Mouse (Mus musculus) liver, embryonic 15.5 days (tissue): ENCODE data around the gene Ppard. TPM values are rescaled to one million over a fixed set of nuclear protein-coding genes. Genes with fewer than 3 reads are reported as not detected.

Experiments
- ATAC-seq: fragments of 200-750 bp; cut with Nextera tagmentation; 2 replicates; pipeline ENCODE4 v1.8.0; 2017; ENCODE audit warnings: moderate number of reproducible peaks, mild to moderate bottlenecking, moderate library complexity; ENCODE audit not compliant: insufficient read depth
- H3K27ac ChIP-seq: fragments of 300-500 bp; sonication (generic); replicated peaks from 2 replicates; pipeline ENCODE4 v1.5.1; 2015; ENCODE audit warnings: mild to moderate bottlenecking, inconsistent platforms
- H3K27me3 ChIP-seq: fragments of 300-500 bp; sonication (generic); 2 replicates; pipeline ENCODE4 v1.6.1; 2015; ENCODE audit warnings: mild to moderate bottlenecking, inconsistent platforms
- H3K36me3 ChIP-seq: fragments of 300-500 bp; sonication (generic); replicated peaks from 2 replicates; pipeline ENCODE4 v1.6.1; 2015; ENCODE audit warnings: moderate library complexity, mild to moderate bottlenecking, inconsistent platforms
- H3K4me1 ChIP-seq: fragments of 300-500 bp; sonication (generic); replicated peaks from 2 replicates; pipeline ENCODE4 v1.6.1; 2015; ENCODE audit warnings: inconsistent platforms
- H3K4me2 ChIP-seq: fragments of 300-500 bp; sonication (generic); 2 replicates; pipeline ENCODE4 v1.6.1; 2015; ENCODE audit warnings: moderate library complexity, mild to moderate bottlenecking, inconsistent platforms
- H3K4me3 ChIP-seq: fragments of 300-500 bp; sonication (generic); replicated peaks from 2 replicates; pipeline ENCODE4 v1.5.1; 2015; ENCODE audit warnings: mild to moderate bottlenecking, inconsistent platforms
- H3K9ac ChIP-seq: fragments of 300-500 bp; sonication (generic); 2 replicates; pipeline ENCODE4 v1.6.1; 2015; ENCODE audit warnings: moderate library complexity, mild to moderate bottlenecking, inconsistent platforms
- H3K9me3 ChIP-seq: fragments of 300-500 bp; sonication (generic); replicated peaks from 2 replicates; pipeline ENCODE4 v1.6.1; 2016; ENCODE audit warnings: inconsistent platforms
- WGBS: fragments of 180-500 bp; shearing (Covaris S2); methylation state at CpG from one replicate; pipeline ENCODE4 v1.1.7; 2015; ENCODE audit warnings: mixed read lengths; ENCODE audit not compliant: insufficient replicate concordance; 5-methylcytosine and 5-hydroxymethylcytosine counted together
- polyA plus RNA-seq: library from polyadenylated mRNA; unstranded; fragments of >200 nt; fragmentation: Nextera tagmentation; extraction: Ambion mirVana; gene quantifications from 2 replicates; pipeline ENCODE4 v1.2.1, GENCODE M21; 2015

Ppard gene
- polyA plus RNA-seq, 1 experiment from 2014 or later, result 0.89 TPM

- no peaks in the 10 kb centered on the region for H3K9me3 ChIP-seq
- H3K4me2 ChIP-seq, result no peak overlapping the region; the same call in 1 of the 2 replicates
- H3K27ac ChIP-seq, result no peak overlapping the region
- peaks cover 38% of the 10 kb centered on the region for H3K4me1 ChIP-seq
- H3K4me3 ChIP-seq, result no peak overlapping the region
- H3K9ac ChIP-seq, result no peak overlapping the region
- H3K36me3 ChIP-seq, result peaks cover 9% of the 10 kb centered on the region; the same call in 1 of the 2 replicates
- H3K27me3 ChIP-seq, result 0 out of 2 replicates have a peak, but pooled peaks cover 6% of the 10 kb centered on the region
- WGBS, result 86% methylated on average over 10 of the region's 10 CpGs
- no peak for ATAC-seq
These were observed 7.9 kb upstream of the Ppard start for GRCm38 (mm10) chr17:28224615-28225014.

GRCm38 (mm10) chr17:28226014-28226413 is 6.5 kb upstream of the Ppard start:
- ATAC-seq, result peak; percentile 16; the same call in 1 of the 2 replicates
- Histone ChIP-seq H3K4me1 (peaks cover 38% of the 10 kb centered on the region), H3K4me3 (no peak overlapping the region), H3K36me3 (peaks cover 9% of the 10 kb centered on the region; the same call in 1 of the 2 replicates), H3K9me3 (no peaks in the 10 kb centered on the region), H3K9ac (no peak overlapping the region), H3K4me2 (peak overlapping the region; percentile 41), H3K27ac (no peak overlapping the region), H3K27me3 (0 out of 2 replicates have a peak, but pooled peaks cover 6% of the 10 kb centered on the region)
- 21% methylated on average over 21 of the region's 21 CpGs for WGBS

DNA sequence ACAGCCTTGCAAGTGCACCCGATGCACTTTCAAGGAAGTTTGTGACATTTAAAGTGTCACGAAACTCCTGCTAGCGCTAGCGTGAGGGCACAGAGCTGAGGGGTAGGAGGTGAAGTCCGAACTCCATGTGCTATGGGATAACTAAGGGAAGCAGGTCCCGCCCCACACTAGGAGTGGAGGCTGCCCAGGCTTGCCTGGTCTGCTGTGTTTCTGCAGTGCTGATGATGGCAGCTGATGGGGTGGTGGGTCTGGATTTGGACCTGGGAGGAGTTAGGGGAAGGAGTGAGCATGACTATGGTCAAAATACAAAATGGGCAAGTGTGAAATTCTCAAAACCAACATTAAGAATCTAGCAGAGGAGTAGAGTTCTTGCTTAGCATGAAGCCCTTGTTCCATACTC is 2.0 kb upstream of the Ppard start:
- ATAC-seq, result no peak
- WGBS, result 75% methylated on average over 6 of the region's 6 CpGs
- H3K4me3 ChIP-seq, result no peak overlapping the region
- peaks cover 9% of the 10 kb centered on the region; the same call in 1 of the 2 replicates for H3K36me3 ChIP-seq
- no peak overlapping the region for H3K27ac ChIP-seq
- no peak overlapping the region for H3K9ac ChIP-seq
- no peaks in the 10 kb centered on the region for H3K9me3 ChIP-seq
- peaks cover 43% of the 10 kb centered on the region for H3K4me1 ChIP-seq
- no peak overlapping the region for H3K4me2 ChIP-seq
- H3K27me3 ChIP-seq, result no peaks in the 10 kb centered on the region

- Histone ChIP-seq H3K27me3 (no peaks in the 10 kb centered on the region), H3K9me3 (no peaks in the 10 kb centered on the region), H3K4me1 (peaks cover 43% of the 10 kb centered on the region), H3K36me3 (peaks cover 9% of the 10 kb centered on the region; the same call in 1 of the 2 replicates), H3K4me2 (no peak overlapping the region), H3K9ac (no peak overlapping the region), H3K27ac (no peak overlapping the region), H3K4me3 (no peak overlapping the region)
- ATAC-seq, result no peak
- 78% methylated on average over 18 of the region's 18 CpGs for WGBS
These were observed 1.3 kb upstream of the Ppard start for GRCm38 (mm10) chr17:28231026-28231736.

- peak; percentile 14 for ATAC-seq
- Histone ChIP-seq H3K9me3 (no peaks in the 10 kb centered on the region), H3K27me3 (no peaks in the 10 kb centered on the region), H3K4me2 (peak overlapping the region; percentile 96), H3K27ac (peak overlapping the region; percentile 83), H3K4me3 (peak overlapping the region; percentile 94), H3K9ac (peak overlapping the region; percentile 94), H3K4me1 (peaks cover 60% of the 10 kb centered on the region), H3K36me3 (peaks cover 6% of the 10 kb centered on the region; the same call in 1 of the 2 replicates)
- 1% methylated on average over 17 of the region's 17 CpGs for WGBS
These were observed 711 bp downstream of the Ppard start for GRCm38 (mm10) chr17:28233091-28233731.

DNA sequence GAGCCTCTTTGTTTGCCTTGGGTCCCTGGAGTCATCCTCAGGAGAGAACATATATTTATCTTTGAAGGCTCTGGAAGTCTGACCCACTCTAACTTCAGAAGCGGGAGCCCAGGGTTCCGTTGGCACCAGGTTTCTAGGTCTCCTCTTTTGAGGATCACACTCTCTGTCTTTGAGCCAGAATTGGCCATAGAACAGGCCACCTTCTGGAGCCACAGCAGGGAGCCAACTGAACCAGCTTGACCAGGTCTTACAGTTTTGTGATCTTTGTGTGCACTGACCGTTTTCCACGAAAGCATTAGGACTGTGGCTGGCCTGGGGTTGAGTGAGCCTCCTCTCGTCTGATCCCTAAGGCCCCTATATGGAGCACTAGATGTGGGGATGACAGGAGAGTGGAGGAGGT is 2.1 kb downstream of the Ppard start:
- Histone ChIP-seq H3K9me3 (no peaks in the 10 kb centered on the region), H3K27me3 (no peaks in the 10 kb centered on the region), H3K27ac (no peak overlapping the region), H3K4me3 (no peak overlapping the region), H3K4me2 (peak overlapping the region; percentile 96; the same call in 1 of the 2 replicates), H3K4me1 (peaks cover 74% of the 10 kb centered on the region), H3K36me3 (0 out of 2 replicates have a peak, but pooled peaks cover 10% of the 10 kb centered on the region), H3K9ac (no peak overlapping the region)
- no peak for ATAC-seq
- 81% methylated on average over 5 of the region's 5 CpGs for WGBS

DNA sequence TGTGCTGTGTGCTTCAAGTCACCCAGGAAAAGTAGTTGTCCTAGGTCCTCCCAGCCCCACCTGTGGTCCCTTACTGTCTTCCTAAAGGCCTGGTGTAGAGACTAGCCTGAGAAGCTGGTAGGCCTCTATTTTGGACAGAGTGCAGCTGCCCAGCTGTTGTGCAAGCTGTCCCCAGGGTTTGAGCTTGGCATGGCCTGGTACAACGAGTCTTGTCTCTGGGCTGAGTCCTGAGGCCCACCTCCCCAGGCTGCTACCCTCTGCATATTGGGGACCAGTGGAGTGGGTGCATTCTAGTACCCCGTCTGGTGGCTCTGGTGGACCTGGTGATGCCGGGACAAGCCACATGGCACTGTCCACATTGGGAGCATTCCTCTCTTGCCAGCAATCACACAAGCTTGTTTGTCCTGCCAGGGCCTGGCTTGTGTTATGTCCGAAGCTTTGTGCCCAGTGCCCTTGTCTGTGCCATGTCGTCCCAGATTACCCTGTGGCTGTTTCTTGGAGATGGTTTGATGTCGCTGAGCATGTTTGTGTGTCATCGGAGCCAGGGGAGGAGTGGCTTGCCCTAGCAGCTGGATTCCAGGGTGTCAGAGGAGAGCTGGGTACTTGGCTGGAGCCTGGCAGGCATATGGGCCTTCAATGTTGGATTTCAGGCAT is 3.6 kb downstream of the Ppard start:
- no peak overlapping the region for H3K4me3 ChIP-seq
- no peak for ATAC-seq
- H3K4me1 ChIP-seq, result peaks cover 81% of the 10 kb centered on the region
- H3K4me2 ChIP-seq, result peak overlapping the region; percentile 52
- WGBS, result 76% methylated on average over 7 of the region's 7 CpGs
- H3K27me3 ChIP-seq, result no peaks in the 10 kb centered on the region
- peaks cover 23% of the 10 kb centered on the region for H3K36me3 ChIP-seq
- H3K9me3 ChIP-seq, result no peaks in the 10 kb centered on the region
- peak overlapping the region; percentile 8; the same call in 1 of the 2 replicates for H3K9ac ChIP-seq
- peak overlapping the region; percentile 68 for H3K27ac ChIP-seq

DNA sequence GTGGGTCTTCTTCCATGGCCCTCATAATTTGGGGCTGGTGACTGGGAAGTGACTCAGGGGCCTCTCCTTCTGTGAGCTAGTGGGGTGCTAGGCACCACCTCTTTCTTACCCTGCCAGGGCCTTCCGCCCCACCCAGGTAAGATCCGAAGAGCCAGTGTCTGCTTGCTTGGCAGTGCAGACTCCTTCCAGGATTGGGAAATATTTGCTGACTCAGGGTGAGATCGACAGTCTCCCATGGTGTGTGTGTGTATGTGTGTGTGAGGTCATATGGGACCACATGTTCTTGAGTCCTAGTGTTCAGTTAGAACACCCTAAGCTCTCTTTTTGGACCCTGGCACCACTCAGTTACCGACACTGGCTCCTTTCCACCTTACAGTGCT is 4.1 kb downstream of the Ppard start:
- H3K4me3 ChIP-seq, result no peak overlapping the region
- peak overlapping the region; percentile 68 for H3K27ac ChIP-seq
- H3K4me2 ChIP-seq, result peak overlapping the region; percentile 52
- WGBS, result 59% methylated on average over 4 of the region's 4 CpGs
- ATAC-seq, result 0 out of 2 replicates have a peak, but pooled peaks have one; percentile 17
- peaks cover 81% of the 10 kb centered on the region for H3K4me1 ChIP-seq
- H3K9me3 ChIP-seq, result no peaks in the 10 kb centered on the region
- H3K27me3 ChIP-seq, result no peaks in the 10 kb centered on the region
- H3K36me3 ChIP-seq, result peaks cover 28% of the 10 kb centered on the region
- H3K9ac ChIP-seq, result peak overlapping the region; percentile 8; the same call in 1 of the 2 replicates

GRCm38 (mm10) chr17:28237362-28237761 is 4.9 kb downstream of the Ppard start:
- Histone ChIP-seq H3K9ac (0 out of 2 replicates have a peak overlapping the region, but pooled peaks have one; percentile 19), H3K4me1 (peaks cover 75% of the 10 kb centered on the region), H3K27ac (peak overlapping the region; percentile 68), H3K9me3 (no peaks in the 10 kb centered on the region), H3K4me3 (0 out of 2 replicates have a peak overlapping the region, but pooled peaks have one; percentile 11), H3K27me3 (no peaks in the 10 kb centered on the region), H3K4me2 (peak overlapping the region; percentile 52), H3K36me3 (peaks cover 35% of the 10 kb centered on the region)
- ATAC-seq, result no peak
- 59% methylated on average over 5 of the region's 5 CpGs for WGBS

DNA sequence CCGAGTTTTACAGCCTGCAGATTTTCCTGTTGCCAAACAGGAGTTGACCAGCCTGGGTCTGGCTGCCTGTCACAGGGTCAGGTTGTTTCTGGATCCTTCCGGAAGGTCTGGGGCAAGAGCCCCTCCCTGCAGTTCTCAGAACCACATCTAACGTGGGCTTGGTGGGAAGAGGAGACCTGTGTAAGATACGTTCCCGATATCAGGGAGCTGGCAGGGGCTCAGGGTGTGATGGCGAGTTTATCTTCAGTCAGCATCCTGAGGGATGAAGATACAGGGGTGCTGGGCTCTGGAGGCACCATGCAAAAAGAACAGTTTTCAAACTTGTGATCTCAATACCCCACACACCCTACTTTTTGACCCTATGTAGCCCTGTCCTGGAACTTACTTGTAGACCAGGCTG is 5.4 kb downstream of the Ppard start:
- H3K4me1 ChIP-seq, result peaks cover 74% of the 10 kb centered on the region
- H3K4me3 ChIP-seq, result 0 out of 2 replicates have a peak overlapping the region, but pooled peaks have one; percentile 11
- ATAC-seq, result peak; percentile 73
- 21% methylated on average over 6 of the region's 6 CpGs for WGBS
- H3K36me3 ChIP-seq, result peaks cover 36% of the 10 kb centered on the region
- H3K9me3 ChIP-seq, result no peaks in the 10 kb centered on the region
- H3K9ac ChIP-seq, result 0 out of 2 replicates have a peak overlapping the region, but pooled peaks have one; percentile 19
- H3K4me2 ChIP-seq, result peak overlapping the region; percentile 52
- H3K27me3 ChIP-seq, result no peaks in the 10 kb centered on the region
- H3K27ac ChIP-seq, result peak overlapping the region; percentile 68

DNA sequence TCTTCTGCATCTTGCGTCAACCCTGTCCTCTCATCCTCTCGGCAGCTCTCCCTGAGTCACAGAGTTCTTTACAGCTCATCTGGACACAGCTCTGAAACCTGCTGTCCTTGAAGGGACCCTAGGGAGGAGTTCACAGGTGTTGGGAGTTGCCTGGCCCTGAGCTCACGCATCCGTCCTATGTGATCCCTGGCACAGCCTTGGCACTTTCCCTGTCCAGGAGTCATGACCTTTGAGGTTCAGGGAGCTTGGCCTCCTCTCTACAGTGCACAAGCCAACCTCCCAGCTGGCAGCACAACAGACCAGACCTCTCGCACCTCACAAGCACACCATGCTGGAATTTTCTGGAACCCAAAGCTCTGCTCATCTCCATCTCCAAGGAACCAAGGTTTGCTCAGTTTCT is 8.3 kb downstream of the Ppard start:
- ATAC-seq, result no peak
- WGBS, result 79% methylated on average over 5 of the region's 5 CpGs
- no peaks in the 10 kb centered on the region for H3K9me3 ChIP-seq
- H3K27me3 ChIP-seq, result no peaks in the 10 kb centered on the region
- no peak overlapping the region for H3K9ac ChIP-seq
- H3K27ac ChIP-seq, result no peak overlapping the region
- H3K36me3 ChIP-seq, result peaks cover 36% of the 10 kb centered on the region
- H3K4me3 ChIP-seq, result no peak overlapping the region
- peaks cover 65% of the 10 kb centered on the region for H3K4me1 ChIP-seq
- H3K4me2 ChIP-seq, result no peak overlapping the region
